Mouse (Mus musculus): ENCODE data around the gene Chchd3.

Gene Chchd3

DNA sequence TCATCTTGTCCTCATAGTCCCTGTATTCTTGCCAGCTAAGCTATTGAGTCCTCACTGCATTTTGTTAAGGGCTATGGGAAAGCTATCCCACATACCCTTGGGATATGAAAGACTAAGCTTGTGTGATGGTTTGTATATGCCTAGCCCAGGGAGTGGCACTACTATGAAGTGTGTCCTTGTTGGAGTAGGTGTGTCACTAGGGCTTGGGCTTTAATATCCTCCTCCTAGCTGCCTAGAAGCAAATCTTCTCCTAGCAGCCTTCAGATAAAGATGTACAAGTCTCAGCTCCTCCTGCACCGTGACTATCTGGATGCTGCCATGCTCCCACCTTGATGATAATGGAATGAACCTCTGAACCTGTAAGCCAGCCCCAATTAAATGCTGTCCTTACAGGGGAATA lies 266.5 kb downstream of the Chchd3 start:
- DNase-seq = no peak

- DNase-seq = no peak
Observed at GRCm38 (mm10) chr6:32793163-32793562, 266.9 kb downstream of the Chchd3 start.

DNA sequence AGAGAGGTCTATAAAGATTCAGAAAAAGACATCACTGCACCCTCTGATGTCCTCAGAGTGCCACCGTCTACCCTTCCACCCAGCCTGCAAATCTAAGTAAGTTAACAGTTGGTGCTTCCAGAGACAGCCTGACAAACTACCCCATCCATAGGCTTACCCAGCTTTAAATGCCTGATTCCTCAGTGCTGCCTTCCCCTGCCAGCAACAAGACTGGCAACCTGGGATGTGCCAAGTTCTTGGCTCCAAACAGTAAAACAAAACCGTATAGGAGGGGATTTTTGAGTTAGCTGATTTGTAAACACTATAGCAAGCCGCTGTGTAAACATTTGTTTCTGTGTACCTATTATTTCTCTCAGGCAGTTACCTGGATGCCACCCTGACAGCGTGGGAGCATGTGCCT lies 269.6 kb downstream of the Chchd3 start:
- no peak for DNase-seq

GRCm38 (mm10) chr6:32787399-32787798 lies 272.7 kb downstream of the Chchd3 start:
- no peak for DNase-seq

DNA sequence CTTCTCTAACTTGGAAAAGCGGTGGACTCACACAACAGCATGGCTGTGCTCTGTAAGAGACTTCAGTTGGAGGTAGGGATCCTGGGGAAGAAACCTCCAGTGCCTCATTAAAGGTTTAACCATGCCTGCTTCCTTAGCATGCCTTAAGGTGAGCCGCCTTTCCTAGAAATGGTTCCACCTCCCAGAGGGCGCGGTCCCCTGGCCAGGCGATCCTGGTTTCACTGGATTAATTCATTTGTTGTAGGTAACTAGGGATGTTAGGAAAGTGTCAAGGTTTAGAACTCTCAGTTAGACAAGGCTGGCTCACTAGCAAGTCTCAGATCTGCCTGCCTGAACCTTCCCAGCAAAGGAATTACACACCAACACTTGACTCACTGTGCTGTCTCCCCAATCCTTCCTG lies 273.9 kb downstream of the Chchd3 start:
- no peak for DNase-seq

DNA sequence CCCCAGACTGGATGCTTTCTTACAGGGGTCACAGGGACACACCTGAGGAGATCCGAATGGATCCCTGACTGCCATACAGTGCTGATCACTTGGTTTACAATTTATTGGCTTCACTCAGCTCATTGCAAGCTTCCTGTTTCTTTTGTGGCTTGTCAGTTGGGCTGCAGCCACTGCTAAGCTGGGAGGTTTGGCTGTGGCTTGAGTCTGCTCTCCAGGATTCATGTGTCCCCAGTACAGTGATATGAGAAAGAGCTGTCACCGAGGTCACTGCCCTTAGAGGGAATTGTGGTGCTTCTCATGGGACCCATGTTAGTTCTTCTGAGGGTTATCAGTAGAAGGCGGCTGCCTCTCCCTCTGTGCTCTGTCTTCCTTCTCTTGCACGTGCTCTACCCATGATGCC lies 277.0 kb downstream of the Chchd3 start:
- no peak for DNase-seq

DNA sequence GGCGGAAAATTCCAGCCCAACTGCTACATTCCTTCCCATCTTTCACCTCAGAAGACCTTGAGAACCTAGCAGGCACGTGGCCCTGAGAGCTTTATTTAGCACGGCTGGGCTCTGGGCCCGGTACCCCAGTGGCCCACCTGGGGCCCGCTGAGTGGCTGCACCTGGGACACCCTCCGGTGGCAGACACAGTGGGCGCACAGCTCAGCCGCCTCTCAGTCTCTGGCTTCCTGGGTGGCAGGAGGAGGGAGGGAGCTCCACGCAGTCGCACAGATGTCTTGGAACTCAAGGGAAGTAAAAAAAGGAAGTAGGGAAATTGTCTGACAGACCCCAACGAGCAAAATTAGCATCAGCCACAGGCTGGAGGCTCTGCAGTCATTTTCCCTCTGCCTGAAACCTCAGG lies 279.5 kb downstream of the Chchd3 start:
- peak; percentile 57 for DNase-seq

- no peak for DNase-seq
Observed at GRCm38 (mm10) chr6:32776384-32776783, 283.7 kb downstream of the Chchd3 start.

GRCm38 (mm10) chr6:32754524-32754923 lies 305.5 kb downstream of the Chchd3 start:
- no peak for DNase-seq

DNA sequence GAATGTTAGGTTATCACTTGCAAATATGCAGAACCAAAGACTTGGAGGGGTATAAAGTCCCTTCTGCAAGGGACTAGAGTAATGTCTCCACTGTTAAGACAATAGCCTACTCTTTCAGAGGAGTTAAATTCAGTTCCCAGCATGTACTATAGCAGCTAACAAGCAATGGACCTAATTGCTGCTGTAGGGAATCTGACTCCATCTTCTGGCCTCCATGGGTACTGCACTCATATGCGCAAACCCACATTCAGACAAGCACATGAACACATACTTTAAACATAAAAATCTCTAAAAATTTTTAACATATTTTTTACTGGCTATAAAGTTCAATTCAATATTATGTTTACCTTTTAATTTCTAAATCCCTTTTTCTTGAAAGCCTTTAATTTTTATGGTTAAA lies 310.2 kb downstream of the Chchd3 start:
- DNase-seq = no peak

DNA sequence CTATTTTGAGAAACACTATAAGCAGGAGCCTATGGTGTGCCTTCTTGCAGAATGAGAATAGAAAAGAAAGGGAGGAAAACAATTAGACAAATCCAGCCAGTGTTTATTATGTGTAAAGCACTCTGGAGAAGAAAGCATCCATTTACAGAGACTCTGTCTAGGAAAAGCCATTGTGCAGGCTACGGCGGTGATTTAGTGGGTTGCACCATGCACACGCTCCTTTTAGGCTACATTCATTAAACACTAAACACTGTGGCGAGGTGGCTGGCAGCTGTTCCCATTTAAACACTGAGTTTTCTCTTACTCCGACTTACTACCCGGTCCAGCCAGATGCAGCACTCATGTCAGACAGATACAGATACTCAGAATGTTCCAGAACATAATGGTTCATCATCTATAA lies 311.3 kb downstream of the Chchd3 start:
- no peak for DNase-seq

DNA sequence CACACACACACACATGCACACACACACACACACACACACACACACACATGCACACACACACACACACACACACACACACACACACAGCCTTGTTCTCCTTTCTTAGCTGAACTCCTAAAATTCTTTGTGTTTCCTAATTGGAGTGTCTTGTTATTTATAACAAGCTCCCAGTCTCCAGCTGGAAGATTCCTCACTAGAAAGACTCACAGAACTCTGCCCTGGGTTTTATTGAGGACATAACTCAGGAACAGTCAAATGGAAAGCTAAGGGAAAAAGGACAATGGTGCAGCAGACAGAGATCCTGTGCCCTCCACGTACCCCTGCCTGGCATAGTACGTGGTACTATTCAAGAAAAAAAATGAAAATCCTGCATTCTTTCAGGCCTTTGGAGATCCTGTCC lies 312.7 kb downstream of the Chchd3 start:
- DNase-seq = no peak

All from right cerebral cortex, postnatal 14 days (tissue).